Mouse (Mus musculus) intestine, postnatal 0 days (tissue): ENCODE results near the gene Sgip1. TPM values are rescaled to one million over a fixed set of nuclear protein-coding genes. Genes with fewer than 3 reads are reported as not detected.

ENCODE experiments used
- ATAC-seq: fragments of 200-750 bp; cut with Nextera tagmentation; 2 replicates; pipeline ENCODE4 v1.8.0; 2017; ENCODE audit warnings: mild to moderate bottlenecking, moderate TSS enrichment, moderate library complexity
- H3K27ac ChIP-seq: fragments of 300-500 bp; sonication (generic); 2 replicates; pipeline ENCODE4 v1.5.1; 2014; ENCODE audit warnings: mild to moderate bottlenecking, low read depth, low read length, moderate library complexity
- H3K27me3 ChIP-seq: fragments of 300-500 bp; sonication (generic); replicated peaks from 2 replicates; pipeline ENCODE4 v1.6.1; 2014; ENCODE audit warnings: low read length, mixed read lengths; ENCODE audit not compliant: control insufficient read depth, insufficient read depth
- H3K36me3 ChIP-seq: fragments of 300-500 bp; sonication (generic); 2 replicates; pipeline ENCODE4 v1.6.1; 2014; ENCODE audit warnings: mild to moderate bottlenecking, moderate library complexity; ENCODE audit not compliant: control insufficient read depth, insufficient read depth
- H3K4me1 ChIP-seq: fragments of 300-500 bp; sonication (generic); replicated peaks from 2 replicates; pipeline ENCODE4 v1.6.1; 2014; ENCODE audit warnings: antibody characterized with exemption, low read length, mixed read lengths; ENCODE audit not compliant: control insufficient read depth, insufficient read depth
- H3K4me2 ChIP-seq: fragments of 300-500 bp; sonication (generic); replicated peaks from 2 replicates; pipeline ENCODE4 v1.6.1; 2014; ENCODE audit warnings: low read depth, mild to moderate bottlenecking, moderate library complexity
- H3K4me3 ChIP-seq: fragments of 300-500 bp; sonication (generic); 2 replicates; pipeline ENCODE4 v1.5.1; 2014; ENCODE audit warnings: low read depth, low read length
- H3K9ac ChIP-seq: fragments of 300-500 bp; sonication (generic); 2 replicates; pipeline ENCODE4 v1.6.1; 2014; ENCODE audit warnings: mild to moderate bottlenecking, low read depth, low read length
- H3K9me3 ChIP-seq: fragments of 300-500 bp; sonication (generic); 2 replicates; pipeline ENCODE4 v1.6.1; 2016; ENCODE audit warnings: mixed run types; ENCODE audit not compliant: control insufficient read depth
- CTCF ChIP-seq: sonication (generic); IDR thresholded peaks from 2 replicates; pipeline ENCODE4 v1.5.1; 2016; ENCODE audit warnings: low read depth, mild to moderate bottlenecking, control low read depth, antibody characterized with exemption, moderate library complexity
- WGBS: fragments of 180-500 bp; shearing (Covaris S2); extraction: QIAGEN DNeasy Blood & Tissue Kit; methylation state at CpG from one replicate; pipeline ENCODE4 v1.1.7; 2014; 5-methylcytosine and 5-hydroxymethylcytosine counted together
- polyA plus RNA-seq: library from polyadenylated mRNA; unstranded; fragments of >200 nt; fragmentation: Nextera tagmentation; extraction: Ambion mirVana; gene quantifications from 2 replicates; pipeline ENCODE4 v1.2.1, GENCODE M21; 2015

Gene Sgip1
- polyA plus RNA-seq, 1 experiment from 2014 or later = 6.1 TPM

- Histone ChIP-seq H3K4me2 (no peak overlapping the region), H3K36me3 (no peaks in the 10 kb centered on the region), H3K27ac (no peak overlapping the region), H3K9ac (no peak overlapping the region), H3K9me3 (no peaks in the 10 kb centered on the region), H3K4me1 (no peaks in the 10 kb centered on the region), H3K27me3 (no peaks in the 10 kb centered on the region), H3K4me3 (no peak overlapping the region)
- no peak for ATAC-seq
- TF ChIP-seq CTCF = no peak
- WGBS = 38% methylated on average over 3 of the region's 4 CpGs
Observed at GRCm38 (mm10) chr4:102929491-102929890, 188.4 kb downstream of the Sgip1 start.

- no peak overlapping the region for H3K4me2 ChIP-seq
- no peak overlapping the region for H3K4me3 ChIP-seq
- H3K4me1 ChIP-seq = no peaks in the 10 kb centered on the region
- 71% methylated on average over 7 of the region's 7 CpGs for WGBS
- no peak overlapping the region for H3K9ac ChIP-seq
- no peaks in the 10 kb centered on the region for H3K9me3 ChIP-seq
- no peak for TF ChIP-seq CTCF
- no peaks in the 10 kb centered on the region for H3K36me3 ChIP-seq
- no peak for ATAC-seq
- H3K27ac ChIP-seq = no peak overlapping the region
- H3K27me3 ChIP-seq = no peaks in the 10 kb centered on the region
Observed at GRCm38 (mm10) chr4:102930679-102931078, 189.6 kb downstream of the Sgip1 start.

DNA sequence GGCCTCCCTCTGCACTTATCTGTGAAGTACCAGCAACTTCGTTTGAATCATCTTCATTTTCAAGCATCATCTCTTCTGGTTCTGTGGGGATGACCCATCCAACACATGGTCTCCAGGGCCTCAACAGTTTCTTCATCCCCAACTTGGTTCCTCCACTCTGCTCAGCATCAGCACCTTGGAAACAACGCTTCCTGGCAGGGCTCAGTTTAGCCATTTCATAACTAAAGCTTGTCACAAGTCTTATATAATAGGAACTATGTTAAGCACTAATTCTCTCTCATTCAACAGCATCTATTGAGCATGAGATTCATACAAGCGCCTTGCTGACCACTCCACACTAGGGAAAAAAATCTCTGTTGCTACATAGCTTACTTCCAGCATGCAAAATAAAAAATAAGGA is 199.2 kb downstream of the Sgip1 start:
- 77% methylated on average over 3 of the region's 3 CpGs for WGBS
- H3K4me1 ChIP-seq = no peaks in the 10 kb centered on the region

GRCm38 (mm10) chr4:102940738-102941137 is 199.6 kb downstream of the Sgip1 start:
- Histone ChIP-seq H3K4me3 (no peak overlapping the region), H3K9me3 (no peaks in the 10 kb centered on the region), H3K9ac (no peak overlapping the region), H3K4me2 (no peak overlapping the region), H3K36me3 (no peaks in the 10 kb centered on the region), H3K27ac (no peak overlapping the region), H3K27me3 (no peaks in the 10 kb centered on the region), H3K4me1 (no peaks in the 10 kb centered on the region)
- no peak for ATAC-seq
- no peak for TF ChIP-seq CTCF
- 85% methylated on average over 4 of the region's 4 CpGs for WGBS

More for the DNA sequence above, 199.2 kb downstream of the Sgip1 start:
- H3K4me3 ChIP-seq = no peak overlapping the region
- no peaks in the 10 kb centered on the region for H3K36me3 ChIP-seq
- no peak for TF ChIP-seq CTCF
- no peak for ATAC-seq
- no peak overlapping the region for H3K4me2 ChIP-seq
- H3K27me3 ChIP-seq = no peaks in the 10 kb centered on the region
- H3K9ac ChIP-seq = no peak overlapping the region
- no peaks in the 10 kb centered on the region for H3K9me3 ChIP-seq
- H3K27ac ChIP-seq = no peak overlapping the region

DNA sequence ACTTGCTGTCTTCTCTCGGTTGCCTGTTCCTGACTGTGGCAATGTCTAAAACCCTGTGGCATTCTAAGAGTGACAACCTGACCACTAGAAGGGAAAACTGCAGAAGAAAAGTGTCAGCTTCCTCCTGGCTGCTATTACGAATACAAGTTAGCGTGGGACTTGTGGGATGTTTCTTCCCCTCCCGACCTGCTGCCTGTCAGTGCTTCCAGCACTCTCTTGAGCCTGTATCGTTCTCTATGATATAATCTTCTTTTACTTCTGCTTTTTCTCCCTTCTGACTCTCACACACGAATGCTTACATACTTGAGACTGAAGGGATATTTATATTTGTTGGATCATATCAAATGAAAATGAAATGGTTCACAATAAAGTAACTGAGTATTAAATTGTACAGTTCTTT is 203.2 kb downstream of the Sgip1 start:
- Histone ChIP-seq H3K9me3 (no peaks in the 10 kb centered on the region), H3K4me3 (no peak overlapping the region), H3K27me3 (no peaks in the 10 kb centered on the region), H3K36me3 (no peaks in the 10 kb centered on the region), H3K27ac (no peak overlapping the region), H3K4me2 (no peak overlapping the region), H3K4me1 (no peaks in the 10 kb centered on the region), H3K9ac (no peak overlapping the region)
- no peak for TF ChIP-seq CTCF
- ATAC-seq = no peak
- WGBS = 66% methylated on average over 6 of the region's 6 CpGs

DNA sequence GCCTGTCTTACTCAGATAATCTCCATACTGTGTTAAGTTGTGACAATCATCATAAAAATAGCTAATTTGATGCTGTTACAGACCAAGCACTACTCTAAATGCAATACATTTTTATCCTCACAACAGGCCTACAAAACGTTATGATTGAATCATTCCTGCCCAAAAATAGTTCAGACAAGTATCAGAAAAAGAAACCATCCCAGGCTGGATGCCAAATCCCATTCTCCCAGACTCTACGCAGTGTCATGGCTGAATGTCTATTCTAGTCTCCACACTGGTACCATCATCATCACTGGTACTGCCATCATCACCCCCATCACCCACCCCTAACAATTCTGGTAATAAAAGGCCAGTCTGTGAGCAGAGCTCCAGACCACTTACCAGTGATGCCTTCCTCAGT is 211.4 kb downstream of the Sgip1 start:
- TF ChIP-seq CTCF = no peak
- H3K4me2 ChIP-seq = no peak overlapping the region
- H3K27ac ChIP-seq = no peak overlapping the region
- H3K9ac ChIP-seq = no peak overlapping the region
- no peaks in the 10 kb centered on the region for H3K9me3 ChIP-seq
- WGBS = 66% methylated on average over 2 of the region's 2 CpGs
- H3K36me3 ChIP-seq = no peaks in the 10 kb centered on the region
- no peaks in the 10 kb centered on the region for H3K27me3 ChIP-seq
- H3K4me1 ChIP-seq = no peaks in the 10 kb centered on the region
- no peak for ATAC-seq
- H3K4me3 ChIP-seq = no peak overlapping the region
